Mouse (Mus musculus): Measurements from ENCODE around the gene Upk3bl. TPM values are rescaled to one million over a fixed set of nuclear protein-coding genes. Genes with fewer than 3 reads are reported as not detected.

Upk3bl gene
- total and polyA plus RNA-seq, 3 experiments, result not detected

DNA sequence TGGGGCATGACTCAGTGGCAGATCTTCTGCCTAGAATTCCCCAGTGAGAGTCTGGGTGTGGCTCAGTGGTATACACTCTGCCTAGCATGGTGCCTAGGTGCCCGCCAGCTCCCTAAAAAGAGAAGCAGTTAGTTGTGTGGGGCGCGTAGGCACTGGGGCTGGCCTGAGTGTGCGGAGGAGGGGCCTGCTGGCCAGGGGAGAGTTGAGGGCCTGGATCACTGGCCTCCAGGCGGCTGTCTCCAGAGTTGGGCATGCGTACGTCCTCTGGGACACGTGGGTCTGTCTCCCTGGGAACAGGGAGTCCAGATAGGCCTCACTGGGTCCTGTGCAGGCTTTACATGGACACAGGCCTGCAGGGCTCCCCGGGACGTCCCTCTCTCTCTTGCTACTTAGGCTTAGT lies 39.4 kb upstream of the Upk3bl start:
- H3K79me2 ChIP-seq (ENCODE audit: control insufficient read depth, insufficient read depth, low read length, poor library complexity), result no peaks in the 10 kb centered on the region
- TF ChIP-seq TAL1 (IDR thresholded peaks at IDR 0.05; ENCODE audit: low read length), result no peak
- TF ChIP-seq SIN3A (IDR thresholded peaks at IDR 0.05; ENCODE audit: low read length), result no peak
- no peak for TF ChIP-seq POLR2A (IDR thresholded peaks at IDR 0.05; ENCODE audit: control insufficient read depth in 1 of 2, insufficient read depth in 1 of 2, low read depth in 1 of 2, low read length in 2 of 2, poor library complexity in 1 of 2)
- no peak for TF ChIP-seq GABPA (IDR thresholded peaks at IDR 0.05; ENCODE audit: low read depth, low read length)
- no peak for TF ChIP-seq ETS1 (IDR thresholded peaks at IDR 0.05; ENCODE audit: low read depth, low read length)
- TF ChIP-seq TCF12 (IDR thresholded peaks at IDR 0.05; ENCODE audit: low read depth, low read length), result no peak
- TF ChIP-seq ZKSCAN1 (IDR thresholded peaks at IDR 0.05; ENCODE audit: low read depth, low read length), result no peak
- no peak for TF ChIP-seq MAZ (IDR thresholded peaks at IDR 0.05; ENCODE audit: low read depth, low read length)
- TF ChIP-seq CTCF (IDR thresholded peaks at IDR 0.05 in 2 of 3, conservative IDR thresholded peaks at IDR 0.05 in 1 of 3; ENCODE audit: control insufficient read depth in 1 of 3, insufficient read depth in 1 of 3, low read depth in 2 of 3, low read length in 3 of 3, poor library complexity in 1 of 3, severe bottlenecking in 1 of 3), result no peak
- TF ChIP-seq KAT2A (conservative IDR thresholded peaks at IDR 0.05; ENCODE audit: low read depth, low read length), result no peak
- TF ChIP-seq RCOR1 (IDR thresholded peaks at IDR 0.05; ENCODE audit: low read depth, low read length), result no peak
- TF ChIP-seq NELFE (IDR thresholded peaks at IDR 0.05; ENCODE audit: low read depth, low read length), result no peak
- TF ChIP-seq ZC3H11A (IDR thresholded peaks at IDR 0.05; ENCODE audit: low read depth, low read length), result no peak
- TF ChIP-seq E2F4 (IDR thresholded peaks at IDR 0.05; ENCODE audit: borderline replicate concordance, low read depth, low read length), result no peak
- no peak for TF ChIP-seq ZNF384 (IDR thresholded peaks at IDR 0.05; ENCODE audit: low read depth, low read length)
- no peak for TF ChIP-seq MEF2A (IDR thresholded peaks at IDR 0.05; ENCODE audit: extremely low read depth, insufficient replicate concordance, low read depth, low read length, poor library complexity, severe bottlenecking)
- TF ChIP-seq UBTF (IDR thresholded peaks at IDR 0.05; ENCODE audit: borderline replicate concordance, insufficient read depth, low read depth, low read length), result no peak
- no peak for TF ChIP-seq RAD21 (IDR thresholded peaks at IDR 0.05; ENCODE audit: low read depth, low read length)
- peaks cover 0 to 3% of the 10 kb centered on the region in 2 experiments; a peak in 1 of 4 replicates for H3K36me3 ChIP-seq (ENCODE audit: control insufficient read depth in 1 of 2, insufficient read depth in 2 of 2, low read length in 2 of 2)
- no peaks in the 10 kb centered on the region for H3K9me3 ChIP-seq (replicated peaks; ENCODE audit: insufficient read depth, low read length)
- H3K4me1 ChIP-seq (ENCODE audit: control insufficient read depth in 1 of 2, insufficient read depth in 2 of 2, low read length in 2 of 2), result peaks cover 0 to 3% of the 10 kb centered on the region in 2 experiments; a peak in 1 of 4 replicates
- no peak overlapping the region for H3K9ac ChIP-seq (ENCODE audit: control insufficient read depth, low read depth, low read length, poor library complexity, severe bottlenecking)
- H3K4me3 ChIP-seq (ENCODE audit: control insufficient read depth in 1 of 2, insufficient read depth in 1 of 2, low read depth in 2 of 2, low read length in 2 of 2), result no peak overlapping the region
- H3K27me3 ChIP-seq (ENCODE audit: control insufficient read depth in 1 of 2, insufficient read depth in 2 of 2, low read length in 2 of 2), result no peaks in the 10 kb centered on the region
- H3K27ac ChIP-seq (ENCODE audit: control insufficient read depth, low read depth, low read length), result no peak overlapping the region
- DNase-seq (ENCODE audit: low read depth, low spot score), result no peak

DNA sequence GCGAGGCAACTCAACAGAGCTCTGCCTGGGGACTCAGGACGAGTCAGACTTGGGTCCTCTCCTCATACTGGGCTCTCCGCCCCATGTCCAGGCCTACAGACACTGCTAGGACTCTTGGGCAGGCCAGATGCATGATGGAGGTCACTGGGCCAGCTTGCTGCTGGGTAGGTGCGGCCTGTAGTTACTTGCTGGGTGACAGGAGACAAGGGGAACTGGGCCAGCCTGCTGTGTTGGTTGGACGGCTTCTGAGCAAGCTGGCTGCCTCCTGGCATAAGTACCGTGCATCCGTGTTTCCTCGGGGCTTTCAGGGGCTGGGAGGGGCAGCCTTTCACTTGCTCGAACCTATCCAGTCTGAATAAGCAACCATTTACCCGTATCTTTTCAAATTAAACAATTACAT lies 38.7 kb upstream of the Upk3bl start:
- Histone ChIP-seq H3K4me1 (ENCODE audit: control insufficient read depth in 1 of 2, insufficient read depth in 2 of 2, low read length in 2 of 2) (peaks cover 0 to 3% of the 10 kb centered on the region in 2 experiments; a peak in 1 of 4 replicates), H3K79me2 (ENCODE audit: control insufficient read depth, insufficient read depth, low read length, poor library complexity) (no peaks in the 10 kb centered on the region), H3K4me3 (ENCODE audit: control insufficient read depth in 1 of 2, insufficient read depth in 1 of 2, low read depth in 2 of 2, low read length in 2 of 2) (no peak overlapping the region), H3K27ac (ENCODE audit: control insufficient read depth, low read depth, low read length) (no peak overlapping the region), H3K27me3 (ENCODE audit: control insufficient read depth in 1 of 2, insufficient read depth in 2 of 2, low read length in 2 of 2) (no peaks in the 10 kb centered on the region), H3K36me3 (ENCODE audit: control insufficient read depth in 1 of 2, insufficient read depth in 2 of 2, low read length in 2 of 2) (peaks cover 0 to 3% of the 10 kb centered on the region in 2 experiments; a peak in 1 of 4 replicates), H3K9ac (ENCODE audit: control insufficient read depth, low read depth, low read length, poor library complexity, severe bottlenecking) (no peak overlapping the region), H3K9me3 (replicated peaks; ENCODE audit: insufficient read depth, low read length) (no peaks in the 10 kb centered on the region)
- DNase-seq (ENCODE audit: low read depth, low spot score), result no peak
- TF ChIP-seq ZC3H11A (IDR thresholded peaks at IDR 0.05; ENCODE audit: low read depth, low read length) (no peak), USF2 (IDR thresholded peaks at IDR 0.05; ENCODE audit: borderline replicate concordance in 1 of 2, insufficient read depth in 1 of 2, low read depth in 1 of 2, low read length in 2 of 2) (no peak), TAL1 (IDR thresholded peaks at IDR 0.05; ENCODE audit: low read length) (no peak), ELF1 (IDR thresholded peaks at IDR 0.05; ENCODE audit: low read depth, low read length) (no peak), MYC (IDR thresholded peaks at IDR 0.05; ENCODE audit: low read depth, low read length) (no peak), MAX (IDR thresholded peaks at IDR 0.05; ENCODE audit: low read length) (no peak), SMC3 (IDR thresholded peaks at IDR 0.05; ENCODE audit: low read depth, low read length) (no peak), POLR2A (IDR thresholded peaks at IDR 0.05; ENCODE audit: control insufficient read depth in 1 of 2, insufficient read depth in 1 of 2, low read depth in 1 of 2, low read length in 2 of 2, poor library complexity in 1 of 2) (no peak), MYB (IDR thresholded peaks at IDR 0.05; ENCODE audit: low read depth, low read length) (no peak), POLR2AphosphoS2 (IDR thresholded peaks at IDR 0.05; ENCODE audit: low read length) (no peak), ZKSCAN1 (IDR thresholded peaks at IDR 0.05; ENCODE audit: low read depth, low read length) (no peak), JUND (IDR thresholded peaks at IDR 0.05; ENCODE audit: low read depth, low read length) (no peak), EP300 (IDR thresholded peaks at IDR 0.05; ENCODE audit: low read depth in 1 of 2, low read length in 2 of 2) (no peak), MAFK (IDR thresholded peaks at IDR 0.05; ENCODE audit: borderline replicate concordance, low read depth, low read length) (no peak)

Data from MEL (cell line).